Mouse (Mus musculus) ES-Bruce4 (cell line): ENCODE results near the gene Asic2. TPM values are rescaled to one million over a fixed set of nuclear protein-coding genes. Genes with fewer than 3 reads are reported as not detected.

Experiments used
- H3K27ac ChIP-seq: 2 replicates; pipeline ENCODE4 v1.5.1; 2012; ENCODE audit warnings: low read length, inconsistent platforms; ENCODE audit not compliant: insufficient read depth
- H3K27me3 ChIP-seq: 2 replicates; pipeline ENCODE4 v1.6.1; 2012; ENCODE audit warnings: mild to moderate bottlenecking, low read length, inconsistent platforms; ENCODE audit not compliant: control insufficient read depth, poor library complexity, insufficient read depth, severe bottlenecking
- H3K36me3 ChIP-seq: 2 replicates; pipeline ENCODE4 v1.6.1; 2012; ENCODE audit warnings: inconsistent platforms, mild to moderate bottlenecking, low read length, moderate library complexity; ENCODE audit not compliant: control insufficient read depth, poor library complexity, insufficient read depth, severe bottlenecking
- H3K4me1 ChIP-seq: one replicate; pipeline ENCODE4 v1.8.1; 2011; ENCODE audit warnings: low read length; ENCODE audit not compliant: control insufficient read depth, insufficient read depth
- H3K4me3 ChIP-seq: 2 replicates; pipeline ENCODE4 v1.5.1; 2011; ENCODE audit warnings: low read depth, mild to moderate bottlenecking, low read length
- H3K9ac ChIP-seq: 2 replicates; pipeline ENCODE4 v1.6.1; 2012; ENCODE audit warnings: low read depth, mild to moderate bottlenecking, inconsistent platforms; ENCODE audit not compliant: poor library complexity, severe bottlenecking
- H3K9me3 ChIP-seq: replicated peaks from 2 replicates; pipeline ENCODE4 v1.6.1; 2012; ENCODE audit warnings: mild to moderate bottlenecking, low read length, inconsistent platforms; ENCODE audit not compliant: control insufficient read depth, poor library complexity, insufficient read depth, severe bottlenecking
- CTCF ChIP-seq: IDR thresholded peaks from one replicate; pipeline ENCODE4 v1.8.1; 2011; ENCODE audit warnings: low read depth, low read length
- EP300 ChIP-seq: IDR thresholded peaks from 2 replicates; pipeline ENCODE4 v1.6.1; 2011; ENCODE audit warnings: low read depth, low read length; ENCODE audit not compliant: insufficient read depth
- POLR2A ChIP-seq: IDR thresholded peaks from one replicate; pipeline ENCODE4 v1.8.1; 2011; ENCODE audit warnings: low read length; ENCODE audit not compliant: insufficient read depth
- polyA plus RNA-seq: library from polyadenylated mRNA; stranded (reverse); fragments of >200 nt; gene quantifications from 2 replicates; pipeline ENCODE4 v1.2.4, GENCODE M21; 2011; ENCODE audit warnings: low read depth; ENCODE audit not compliant: missing spikeins, insufficient read depth, insufficient read length

Asic2 gene
- polyA plus RNA-seq, 1 experiment = not detected

DNA sequence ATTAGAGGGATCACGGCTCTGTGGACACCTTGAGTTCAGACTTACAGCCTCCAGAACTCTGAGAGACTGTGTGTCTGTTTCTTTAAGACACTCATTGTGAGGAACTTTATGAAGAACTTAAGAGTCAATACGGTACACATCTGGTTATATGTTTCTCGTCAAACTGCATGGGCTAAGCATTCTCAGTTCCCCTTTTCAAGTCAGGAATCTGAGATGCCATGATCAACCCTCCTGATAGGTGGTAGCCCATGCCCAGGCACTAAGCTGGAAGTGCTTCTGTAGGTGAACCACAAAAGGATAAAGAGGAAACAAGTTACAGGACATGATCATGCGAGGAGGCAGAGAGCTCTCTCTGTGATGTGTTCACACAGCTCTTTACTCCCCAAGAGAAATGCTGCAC lies 55.2 kb downstream of the Asic2 start:
- Histone ChIP-seq H3K4me1 (no peaks in the 10 kb centered on the region), H3K9ac (no peak overlapping the region)
- TF ChIP-seq POLR2A (no peak), EP300 (no peak), CTCF (no peak)

DNA sequence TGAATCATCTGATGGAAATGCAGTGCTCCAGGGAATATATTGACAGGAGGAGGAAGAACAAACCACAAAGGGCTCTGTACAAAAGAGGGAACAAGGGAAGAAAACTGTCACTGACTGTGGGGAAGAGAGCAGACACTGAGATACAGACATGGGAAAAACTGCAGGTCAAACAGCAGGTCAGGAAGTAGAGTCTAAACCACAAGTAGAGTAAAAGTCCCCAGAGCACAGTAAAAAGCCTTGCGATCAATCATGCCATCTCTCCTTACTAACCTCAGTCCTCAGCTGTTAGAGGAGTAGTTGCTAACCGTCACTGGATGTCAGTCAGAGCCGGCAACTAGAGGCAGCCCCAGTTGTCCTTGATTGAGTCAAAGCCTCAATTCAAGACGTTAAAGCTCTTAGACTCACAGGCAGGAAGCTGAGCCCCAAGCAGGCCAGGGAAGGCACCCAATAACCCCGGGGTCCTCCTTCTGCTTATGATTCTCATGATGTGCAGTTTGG lies 58.8 kb downstream of the Asic2 start:
- TF ChIP-seq CTCF (no peak), POLR2A (no peak), EP300 (no peak)
- Histone ChIP-seq H3K27ac (no peak overlapping the region), H3K36me3 (no peaks in the 10 kb centered on the region), H3K9ac (no peak overlapping the region), H3K4me1 (no peaks in the 10 kb centered on the region), H3K9me3 (no peaks in the 10 kb centered on the region), H3K4me3 (no peak overlapping the region), H3K27me3 (no peaks in the 10 kb centered on the region)

More for the DNA sequence above, 55.2 kb downstream of the Asic2 start:
- Histone ChIP-seq H3K27me3 (no peaks in the 10 kb centered on the region), H3K9me3 (no peaks in the 10 kb centered on the region), H3K4me3 (no peak overlapping the region), H3K27ac (no peak overlapping the region), H3K36me3 (no peaks in the 10 kb centered on the region)

DNA sequence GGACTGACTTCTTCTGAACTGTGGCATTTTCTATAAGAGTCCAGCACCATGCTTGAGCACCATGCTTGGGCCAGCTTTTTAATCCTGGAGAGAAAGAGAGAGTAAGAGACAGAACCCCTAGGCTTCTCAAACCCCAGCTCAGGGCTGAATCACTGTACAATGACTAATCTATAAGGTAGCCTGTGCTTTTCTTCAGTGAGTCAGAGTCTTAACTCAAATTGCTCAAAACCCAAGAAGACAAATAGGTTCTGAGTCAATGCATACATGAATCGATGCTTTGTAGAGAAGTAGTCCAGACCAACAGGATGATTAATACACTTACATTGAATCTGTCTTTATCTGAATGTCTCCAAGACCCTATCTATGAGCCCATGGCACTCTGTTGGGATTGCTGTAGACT lies 59.5 kb downstream of the Asic2 start:
- TF ChIP-seq CTCF (no peak), EP300 (no peak), POLR2A (no peak)
- no peak overlapping the region for H3K27ac ChIP-seq

GRCm38 (mm10) chr11:81902318-81902717 lies 65.9 kb downstream of the Asic2 start:
- no peaks in the 10 kb centered on the region for H3K4me1 ChIP-seq
- no peaks in the 10 kb centered on the region for H3K36me3 ChIP-seq
- H3K27me3 ChIP-seq = peaks cover 6% of the 10 kb centered on the region
- H3K27ac ChIP-seq = no peak overlapping the region
- no peaks in the 10 kb centered on the region for H3K9me3 ChIP-seq
- no peak overlapping the region for H3K9ac ChIP-seq
- H3K4me3 ChIP-seq = no peak overlapping the region
- TF ChIP-seq POLR2A = no peak
- no peak for TF ChIP-seq EP300
- no peak for TF ChIP-seq CTCF

More for the DNA sequence above, 59.5 kb downstream of the Asic2 start:
- H3K4me3 ChIP-seq = no peak overlapping the region
- H3K9me3 ChIP-seq = no peaks in the 10 kb centered on the region
- H3K4me1 ChIP-seq = no peaks in the 10 kb centered on the region
- no peak overlapping the region for H3K9ac ChIP-seq
- no peaks in the 10 kb centered on the region for H3K27me3 ChIP-seq
- H3K36me3 ChIP-seq = no peaks in the 10 kb centered on the region

DNA sequence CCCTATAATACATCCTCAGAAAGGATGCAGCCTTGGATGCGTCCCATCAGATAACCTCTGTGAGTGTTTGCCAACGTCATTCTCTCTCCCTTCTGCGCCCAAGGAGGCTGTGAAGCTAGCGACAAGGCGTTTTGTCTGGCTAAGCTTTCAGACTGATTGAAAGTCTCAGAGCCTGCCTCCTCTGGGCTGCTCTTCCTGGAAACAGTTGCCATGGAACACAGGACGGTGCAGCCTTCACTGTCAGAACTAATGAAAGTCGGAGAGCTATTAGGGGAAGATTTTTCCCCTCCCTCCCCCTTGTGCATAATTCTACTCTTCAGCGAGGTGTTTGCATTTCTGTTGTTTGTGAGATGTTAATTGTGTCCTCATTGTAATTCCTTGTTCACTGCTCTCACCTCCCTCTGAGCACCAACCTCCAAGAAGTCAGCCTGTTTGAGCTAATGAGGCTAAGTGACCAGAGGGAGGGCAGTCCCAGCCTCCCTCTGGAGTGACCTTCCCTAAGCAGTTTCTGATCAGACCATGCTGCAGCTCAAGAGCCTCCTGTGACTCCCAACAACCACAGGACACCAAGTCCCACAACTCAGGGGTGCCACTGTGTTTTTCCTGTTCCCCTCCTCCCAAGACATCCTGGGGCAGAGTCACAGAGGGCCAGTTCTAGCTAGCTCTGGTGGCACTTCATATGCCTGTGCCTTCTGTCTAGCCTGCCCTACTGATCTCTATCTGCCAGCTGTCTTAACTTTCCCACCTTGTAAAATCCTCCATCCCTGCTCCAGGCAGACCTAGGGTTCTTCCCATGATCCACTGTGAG lies 70.5 kb downstream of the Asic2 start:
- Histone ChIP-seq H3K9me3 (no peaks in the 10 kb centered on the region), H3K9ac (no peak overlapping the region), H3K27ac (no peak overlapping the region), H3K36me3 (no peaks in the 10 kb centered on the region), H3K4me3 (no peak overlapping the region), H3K27me3 (peaks cover 8% of the 10 kb centered on the region), H3K4me1 (no peaks in the 10 kb centered on the region)
- TF ChIP-seq POLR2A (no peak), CTCF (no peak)

- H3K9ac ChIP-seq = no peak overlapping the region
- TF ChIP-seq EP300 = no peak
- TF ChIP-seq CTCF = no peak
- no peak for TF ChIP-seq POLR2A
- no peaks in the 10 kb centered on the region for H3K9me3 ChIP-seq
- no peaks in the 10 kb centered on the region for H3K36me3 ChIP-seq
- H3K4me1 ChIP-seq = no peaks in the 10 kb centered on the region
- H3K27ac ChIP-seq = no peak overlapping the region
- H3K4me3 ChIP-seq = no peak overlapping the region
- H3K27me3 ChIP-seq = peaks cover 8% of the 10 kb centered on the region
Observed at GRCm38 (mm10) chr11:81896511-81896910, 71.7 kb downstream of the Asic2 start.
